Comparison of ENCODE assay signal across 8 mouse cellular contexts in genomic region chr17:35870151-35870883, GRCm38 (mm10). TPM values are rescaled to one million over a fixed set of nuclear protein-coding genes. Genes with fewer than 3 reads are reported as not detected.
DNase-seq lines count a peak whose midpoint lies in the region; ATAC-seq and TF ChIP-seq lines count a peak whose summit lies in the region.

No protein-coding gene starts in this region.

- TF ChIP-seq POLR2A in MEL (IDR thresholded peaks at IDR 0.05; ENCODE audit: control insufficient read depth in 1 of 2, insufficient read depth in 1 of 2, low read depth in 1 of 2, low read length in 2 of 2, poor library complexity in 1 of 2): peak; percentile 16 to 42; a peak in 1 of 4 replicates
- no peak for TF ChIP-seq POLR2A in limb, embryonic 14.5 days (IDR thresholded peaks at IDR 0.05; ENCODE audit: borderline replicate concordance, extremely low read depth, insufficient read depth, insufficient read length)

- ATAC-seq in forebrain, embryonic 11.5 days (replicated peaks; ENCODE audit: low FRiP score): no peak
- ATAC-seq in limb, embryonic 14.5 days (ENCODE audit: low FRiP score, low read depth): no peak
- ATAC-seq in midbrain, embryonic 15.5 days (replicated peaks): no peak

- H3K27me3 ChIP-seq in MEL (ENCODE audit: control insufficient read depth in 1 of 2, insufficient read depth in 2 of 2, low read length in 2 of 2): no peaks in the 10 kb centered on the region
- H3K27me3 ChIP-seq in forebrain, embryonic 11.5 days (ENCODE audit: control insufficient read depth, insufficient read depth, low read length): no peaks in the 10 kb centered on the region
- H3K27me3 ChIP-seq in hindbrain, embryonic 10.5 days (ENCODE audit: insufficient read depth, poor library complexity, severe bottlenecking): no peaks in the 10 kb centered on the region
- no peaks in the 10 kb centered on the region for H3K27me3 ChIP-seq in limb, embryonic 14.5 days (ENCODE audit: control insufficient read depth, insufficient read depth, low read length)
- no peaks in the 10 kb centered on the region for H3K27me3 ChIP-seq in midbrain, embryonic 15.5 days (replicated peaks)

- TF ChIP-seq RAD21 in MEL (IDR thresholded peaks at IDR 0.05; ENCODE audit: low read depth, low read length): no peak

- H3K4me1 ChIP-seq in MEL (ENCODE audit: control insufficient read depth in 1 of 2, insufficient read depth in 2 of 2, low read length in 2 of 2): peaks cover 2 to 18% of the 10 kb centered on the region in 2 experiments; a peak in 3 of 4 replicates
- peaks cover 22% of the 10 kb centered on the region for H3K4me1 ChIP-seq in forebrain, embryonic 11.5 days (replicated peaks; ENCODE audit: control insufficient read depth, insufficient read depth, low read length)
- H3K4me1 ChIP-seq in hindbrain, embryonic 10.5 days (replicated peaks): peaks cover 75% of the 10 kb centered on the region
- H3K4me1 ChIP-seq in limb, embryonic 14.5 days (ENCODE audit: control insufficient read depth, insufficient read depth, low read length): peaks cover 33% of the 10 kb centered on the region
- peaks cover 71% of the 10 kb centered on the region for H3K4me1 ChIP-seq in midbrain, embryonic 15.5 days

- DNase-seq in A20 (ENCODE audit: low read depth, low spot score) (peak; percentile 78), MEL (ENCODE audit: low read depth, low spot score) (peak; percentile 91), adipocyte (ENCODE audit: low spot score) (no peak)
- no peak for DNase-seq in forebrain, embryonic 11.5 days (ENCODE audit: low spot score)
- DNase-seq in hindbrain, embryonic 10.5 days (ENCODE audit: low spot score): no peak
- no peak for DNase-seq in limb, embryonic 14.5 days (ENCODE audit: low spot score)
- DNase-seq in thymus, postnatal 14 days: peak; percentile 92

- peak overlapping the region; percentile 95 for H3K4me2 ChIP-seq in forebrain, embryonic 11.5 days (ENCODE audit: low read depth, low read length, severe bottlenecking)
- peak overlapping the region; percentile 97 for H3K4me2 ChIP-seq in limb, embryonic 14.5 days (replicated peaks; ENCODE audit: low read depth, low read length, severe bottlenecking)
- peak overlapping the region; percentile 97 for H3K4me2 ChIP-seq in midbrain, embryonic 15.5 days

- H3K79me2 ChIP-seq in MEL (ENCODE audit: control insufficient read depth, insufficient read depth, low read length, poor library complexity): peaks cover 18% of the 10 kb centered on the region

- peak overlapping the region; percentile 21 to 42 for H3K4me3 ChIP-seq in MEL (ENCODE audit: control insufficient read depth in 1 of 2, insufficient read depth in 1 of 2, low read depth in 2 of 2, low read length in 2 of 2)
- peak overlapping the region; percentile 67 for H3K4me3 ChIP-seq in forebrain, embryonic 11.5 days (ENCODE audit: low read depth, low read length)
- peak overlapping the region; percentile 83 for H3K4me3 ChIP-seq in hindbrain, embryonic 10.5 days
- H3K4me3 ChIP-seq in limb, embryonic 14.5 days (replicated peaks; ENCODE audit: low read length): peak overlapping the region; percentile 62
- H3K4me3 ChIP-seq in midbrain, embryonic 15.5 days: peak overlapping the region; percentile 78

- no peak for TF ChIP-seq CTCF in MEL (IDR thresholded peaks at IDR 0.05 in 2 of 3, conservative IDR thresholded peaks at IDR 0.05 in 1 of 3; ENCODE audit: control insufficient read depth in 1 of 3, insufficient read depth in 1 of 3, low read depth in 2 of 3, low read length in 3 of 3, poor library complexity in 1 of 3, severe bottlenecking in 1 of 3)

- peaks cover 0 to 14% of the 10 kb centered on the region in 2 experiments; a peak in 2 of 4 replicates for H3K36me3 ChIP-seq in MEL (ENCODE audit: control insufficient read depth in 1 of 2, insufficient read depth in 2 of 2, low read length in 2 of 2)
- H3K36me3 ChIP-seq in forebrain, embryonic 11.5 days (ENCODE audit: control insufficient read depth, insufficient read depth, low read length): peaks cover 8% of the 10 kb centered on the region; the same call in 1 of the 2 replicates
- H3K36me3 ChIP-seq in hindbrain, embryonic 10.5 days: peaks cover 66% of the 10 kb centered on the region
- H3K36me3 ChIP-seq in limb, embryonic 14.5 days (ENCODE audit: control insufficient read depth, insufficient read depth, low read length): peaks cover 22% of the 10 kb centered on the region
- H3K36me3 ChIP-seq in midbrain, embryonic 15.5 days (replicated peaks): 0 out of 2 replicates have a peak, but pooled peaks cover 13% of the 10 kb centered on the region

- TF ChIP-seq EP300 in MEL (IDR thresholded peaks at IDR 0.05; ENCODE audit: low read depth in 1 of 2, low read length in 2 of 2): peak; percentile 39 to 63; a peak in 2 of 4 replicates

- peak overlapping the region; percentile 52 for H3K9ac ChIP-seq in MEL (ENCODE audit: control insufficient read depth, low read depth, low read length, poor library complexity, severe bottlenecking)
- H3K9ac ChIP-seq in forebrain, embryonic 11.5 days (ENCODE audit: low read length): peak overlapping the region; percentile 93; the same call in 1 of the 2 replicates
- peak overlapping the region; percentile 83; the same call in 1 of the 2 replicates for H3K9ac ChIP-seq in limb, embryonic 14.5 days (ENCODE audit: low read depth, low read length, severe bottlenecking)
- peak overlapping the region; percentile 61; the same call in 1 of the 2 replicates for H3K9ac ChIP-seq in midbrain, embryonic 15.5 days

- 71% methylated on average over 9 of the region's 9 CpGs for WGBS in forebrain, embryonic 11.5 days
- 67% methylated on average over 9 of the region's 9 CpGs for WGBS in hindbrain, embryonic 10.5 days
- 61% methylated on average over 9 of the region's 9 CpGs for WGBS in limb, embryonic 14.5 days
- WGBS in midbrain, embryonic 15.5 days: 74% methylated on average over 9 of the region's 9 CpGs

- peak overlapping the region; percentile 88 for H3K27ac ChIP-seq in MEL (ENCODE audit: control insufficient read depth, low read depth, low read length)
- 0 out of 2 replicates have a peak overlapping the region, but pooled peaks have one; percentile 6 for H3K27ac ChIP-seq in forebrain, embryonic 11.5 days (ENCODE audit: low read depth, low read length)
- peak overlapping the region; percentile 99 for H3K27ac ChIP-seq in hindbrain, embryonic 10.5 days
- H3K27ac ChIP-seq in limb, embryonic 14.5 days (replicated peaks; ENCODE audit: low read depth, low read length): no peak overlapping the region
- H3K27ac ChIP-seq in midbrain, embryonic 15.5 days: peak overlapping the region; percentile 53

- no peaks in the 10 kb centered on the region for H3K9me3 ChIP-seq in MEL (replicated peaks; ENCODE audit: insufficient read depth, low read length)
- H3K9me3 ChIP-seq in forebrain, embryonic 11.5 days (ENCODE audit: control insufficient read depth, low read length): peaks cover 2% of the 10 kb centered on the region; the same call in 1 of the 2 replicates
- H3K9me3 ChIP-seq in hindbrain, embryonic 10.5 days: peaks cover 7% of the 10 kb centered on the region; the same call in 1 of the 2 replicates
- no peaks in the 10 kb centered on the region for H3K9me3 ChIP-seq in limb, embryonic 14.5 days (ENCODE audit: control insufficient read depth, low read length)
- H3K9me3 ChIP-seq in midbrain, embryonic 15.5 days: no peaks in the 10 kb centered on the region

RNA-seq across cellular contexts. Expression of gene Ppp1r18, which starts 4.9 kb away (rescaled TPM):
- 10.1 and 12.7 TPM in 2 replicates for total RNA-seq in MEL (2012; rRNA removed)
- polyA plus RNA-seq in MEL (2012; ENCODE audit: insufficient read depth in 1 of 2, insufficient read length in 2 of 2, low read depth in 1 of 2, low replicate concordance in 2 of 2, missing spikeins in 1 of 2): 10 to 100 TPM in 1 of 2 experiments, not detected in 1; 36.2 TPM
- polyA plus RNA-seq in forebrain, embryonic 11.5 days (2014; fragmentation: Nextera tagmentation; extraction: Ambion mirVana): 25.1 and 28.1 TPM in 2 replicates
- polyA plus RNA-seq in hindbrain, embryonic 10.5 days (2016; fragmentation: Nextera tagmentation; extraction: Ambion mirVana): 29.6 and 32.2 TPM in 2 replicates
- polyA plus RNA-seq in limb, embryonic 14.5 days (2012; rRNA removed): 47.2 and 56.2 TPM in 2 replicates
- 26.0 and 26.3 TPM in 2 replicates for polyA plus RNA-seq in limb, embryonic 14.5 days (2014; fragmentation: Nextera tagmentation; extraction: Ambion mirVana)
- polyA plus RNA-seq in midbrain, embryonic 15.5 days (2015; fragmentation: Nextera tagmentation; extraction: Ambion mirVana): 20.3 and 23.3 TPM in 2 replicates

RNA-seq across cellular contexts. Expression of gene Nrm, which starts 9.2 kb away (rescaled TPM):
- 11.1 and 13.7 TPM in 2 replicates for total RNA-seq in MEL (2012; rRNA removed)
- polyA plus RNA-seq in MEL (2012; ENCODE audit: insufficient read depth in 1 of 2, insufficient read length in 2 of 2, low read depth in 1 of 2, low replicate concordance in 2 of 2, missing spikeins in 1 of 2): 10 to 100 TPM in 1 of 2 experiments, not detected in 1; 49.9 TPM
- 65.7 and 68.8 TPM in 2 replicates for polyA plus RNA-seq in forebrain, embryonic 11.5 days (2014; fragmentation: Nextera tagmentation; extraction: Ambion mirVana)
- 70.1 and 75.9 TPM in 2 replicates for polyA plus RNA-seq in hindbrain, embryonic 10.5 days (2016; fragmentation: Nextera tagmentation; extraction: Ambion mirVana)
- polyA plus RNA-seq in limb, embryonic 14.5 days (2012; rRNA removed): 77.5 and 80.7 TPM in 2 replicates
- polyA plus RNA-seq in limb, embryonic 14.5 days (2014; fragmentation: Nextera tagmentation; extraction: Ambion mirVana): 49.5 and 56.4 TPM in 2 replicates
- 18.6 and 18.9 TPM in 2 replicates for polyA plus RNA-seq in midbrain, embryonic 15.5 days (2015; fragmentation: Nextera tagmentation; extraction: Ambion mirVana)

RNA-seq across cellular contexts. Expression of gene Dhx16, which starts 9.3 kb away (rescaled TPM):
- 75.4 and 79.2 TPM in 2 replicates for total RNA-seq in MEL (2012; rRNA removed)
- polyA plus RNA-seq in MEL (2012; ENCODE audit: insufficient read depth in 1 of 2, insufficient read length in 2 of 2, low read depth in 1 of 2, low replicate concordance in 2 of 2, missing spikeins in 1 of 2): 100 to 1,000 TPM in 1 of 2 experiments, not detected in 1; 101 TPM
- 50.3 and 52.9 TPM in 2 replicates for polyA plus RNA-seq in forebrain, embryonic 11.5 days (2014; fragmentation: Nextera tagmentation; extraction: Ambion mirVana)
- 53.0 and 58.9 TPM in 2 replicates for polyA plus RNA-seq in hindbrain, embryonic 10.5 days (2016; fragmentation: Nextera tagmentation; extraction: Ambion mirVana)
- 78.6 and 90.5 TPM in 2 replicates for polyA plus RNA-seq in limb, embryonic 14.5 days (2012; rRNA removed)
- 40.0 and 43.4 TPM in 2 replicates for polyA plus RNA-seq in limb, embryonic 14.5 days (2014; fragmentation: Nextera tagmentation; extraction: Ambion mirVana)
- 36.3 and 40.4 TPM in 2 replicates for polyA plus RNA-seq in midbrain, embryonic 15.5 days (2015; fragmentation: Nextera tagmentation; extraction: Ambion mirVana)

RNA-seq across cellular contexts. Expression of gene 2310061I04Rik, which starts 26.9 kb away (rescaled TPM):
- total RNA-seq in MEL (2012; rRNA removed): 10.9 and 11.4 TPM in 2 replicates
- 100 to 1,000 TPM in 1 of 2 experiments, not detected in 1; 106 TPM for polyA plus RNA-seq in MEL (2012; ENCODE audit: insufficient read depth in 1 of 2, insufficient read length in 2 of 2, low read depth in 1 of 2, low replicate concordance in 2 of 2, missing spikeins in 1 of 2)
- 26.9 and 29.9 TPM in 2 replicates for polyA plus RNA-seq in forebrain, embryonic 11.5 days (2014; fragmentation: Nextera tagmentation; extraction: Ambion mirVana)
- 27.7 and 29.7 TPM in 2 replicates for polyA plus RNA-seq in hindbrain, embryonic 10.5 days (2016; fragmentation: Nextera tagmentation; extraction: Ambion mirVana)
- 53.9 and 68.4 TPM in 2 replicates for polyA plus RNA-seq in limb, embryonic 14.5 days (2012; rRNA removed)
- 20.6 and 20.7 TPM in 2 replicates for polyA plus RNA-seq in limb, embryonic 14.5 days (2014; fragmentation: Nextera tagmentation; extraction: Ambion mirVana)
- 68.2 and 72.8 TPM in 2 replicates for polyA plus RNA-seq in midbrain, embryonic 15.5 days (2015; fragmentation: Nextera tagmentation; extraction: Ambion mirVana)

RNA-seq across cellular contexts. Expression of gene Mdc1, which starts 29.0 kb away (rescaled TPM):
- 15.0 and 17.2 TPM in 2 replicates for total RNA-seq in MEL (2012; rRNA removed)
- polyA plus RNA-seq in MEL (2012; ENCODE audit: insufficient read depth in 1 of 2, insufficient read length in 2 of 2, low read depth in 1 of 2, low replicate concordance in 2 of 2, missing spikeins in 1 of 2): 10 to 100 TPM; 46.6 to 77.9 TPM
- polyA plus RNA-seq in forebrain, embryonic 11.5 days (2014; fragmentation: Nextera tagmentation; extraction: Ambion mirVana): 27.2 and 29.2 TPM in 2 replicates
- polyA plus RNA-seq in hindbrain, embryonic 10.5 days (2016; fragmentation: Nextera tagmentation; extraction: Ambion mirVana): 18.3 and 20.7 TPM in 2 replicates
- polyA plus RNA-seq in limb, embryonic 14.5 days (2012; rRNA removed): 24.9 and 28.8 TPM in 2 replicates
- 12.2 and 13.9 TPM in 2 replicates for polyA plus RNA-seq in limb, embryonic 14.5 days (2014; fragmentation: Nextera tagmentation; extraction: Ambion mirVana)
- 9.0 and 10.7 TPM in 2 replicates for polyA plus RNA-seq in midbrain, embryonic 15.5 days (2015; fragmentation: Nextera tagmentation; extraction: Ambion mirVana)

Comparison
In these comparisons a context has a peak if more than half of its experiments do, and no peak if none do; other contexts are left out.
1. DNase-seq: peak in A20 (single experiment), MEL (single experiment) and thymus, postnatal 14 days (single experiment); none in forebrain, embryonic 11.5 days (single experiment), hindbrain, embryonic 10.5 days (single experiment), limb, embryonic 14.5 days (single experiment) and adipocyte (single experiment).
2. H3K4me3 ChIP-seq: peak in every context shown above with its lines; median percentile 83 in hindbrain, embryonic 10.5 days; 78 in midbrain, embryonic 15.5 days; 67 in forebrain, embryonic 11.5 days; 62 in limb, embryonic 14.5 days; 32 in MEL.
3. Peak in every context shown above with its lines, with median percentiles within 50 percentile points of each other: H3K9ac ChIP-seq and H3K4me2 ChIP-seq.